Mouse (Mus musculus) intestine, postnatal 0 days (tissue): Measurements from ENCODE around the gene Bend4. TPM values are rescaled to one million over a fixed set of nuclear protein-coding genes. Genes with fewer than 3 reads are reported as not detected.

Source experiments
- ATAC-seq: fragments of 200-750 bp; cut with Nextera tagmentation; 2 replicates; pipeline ENCODE4 v1.8.0; 2017; ENCODE audit warnings: mild to moderate bottlenecking, moderate TSS enrichment, moderate library complexity
- H3K27ac ChIP-seq: fragments of 300-500 bp; sonication (generic); 2 replicates; pipeline ENCODE4 v1.5.1; 2014; ENCODE audit warnings: mild to moderate bottlenecking, low read depth, low read length, moderate library complexity
- H3K27me3 ChIP-seq: fragments of 300-500 bp; sonication (generic); replicated peaks from 2 replicates; pipeline ENCODE4 v1.6.1; 2014; ENCODE audit warnings: low read length, mixed read lengths; ENCODE audit not compliant: control insufficient read depth, insufficient read depth
- H3K36me3 ChIP-seq: fragments of 300-500 bp; sonication (generic); 2 replicates; pipeline ENCODE4 v1.6.1; 2014; ENCODE audit warnings: mild to moderate bottlenecking, moderate library complexity; ENCODE audit not compliant: control insufficient read depth, insufficient read depth
- H3K4me1 ChIP-seq: fragments of 300-500 bp; sonication (generic); replicated peaks from 2 replicates; pipeline ENCODE4 v1.6.1; 2014; ENCODE audit warnings: antibody characterized with exemption, low read length, mixed read lengths; ENCODE audit not compliant: control insufficient read depth, insufficient read depth
- H3K4me2 ChIP-seq: fragments of 300-500 bp; sonication (generic); replicated peaks from 2 replicates; pipeline ENCODE4 v1.6.1; 2014; ENCODE audit warnings: low read depth, mild to moderate bottlenecking, moderate library complexity
- H3K4me3 ChIP-seq: fragments of 300-500 bp; sonication (generic); 2 replicates; pipeline ENCODE4 v1.5.1; 2014; ENCODE audit warnings: low read depth, low read length
- H3K9ac ChIP-seq: fragments of 300-500 bp; sonication (generic); 2 replicates; pipeline ENCODE4 v1.6.1; 2014; ENCODE audit warnings: mild to moderate bottlenecking, low read depth, low read length
- H3K9me3 ChIP-seq: fragments of 300-500 bp; sonication (generic); 2 replicates; pipeline ENCODE4 v1.6.1; 2016; ENCODE audit warnings: mixed run types; ENCODE audit not compliant: control insufficient read depth
- CTCF ChIP-seq: sonication (generic); IDR thresholded peaks from 2 replicates; pipeline ENCODE4 v1.5.1; 2016; ENCODE audit warnings: low read depth, mild to moderate bottlenecking, control low read depth, antibody characterized with exemption, moderate library complexity
- WGBS: fragments of 180-500 bp; shearing (Covaris S2); extraction: QIAGEN DNeasy Blood & Tissue Kit; methylation state at CpG from one replicate; pipeline ENCODE4 v1.1.7; 2014; 5-methylcytosine and 5-hydroxymethylcytosine counted together
- polyA plus RNA-seq: library from polyadenylated mRNA; unstranded; fragments of >200 nt; fragmentation: Nextera tagmentation; extraction: Ambion mirVana; gene quantifications from 2 replicates; pipeline ENCODE4 v1.2.1, GENCODE M21; 2015

The Bend4 gene
- polyA plus RNA-seq, 1 experiment from 2014 or later, result 4.9 TPM

GRCm38 (mm10) chr5:67462331-67462730 is 34.2 kb upstream of the Bend4 start:
- Histone ChIP-seq H3K4me3 (no peak overlapping the region), H3K36me3 (no peaks in the 10 kb centered on the region), H3K4me1 (no peaks in the 10 kb centered on the region), H3K9ac (no peak overlapping the region), H3K9me3 (no peaks in the 10 kb centered on the region), H3K27me3 (no peaks in the 10 kb centered on the region), H3K4me2 (no peak overlapping the region), H3K27ac (no peak overlapping the region)
- no peak for TF ChIP-seq CTCF
- ATAC-seq, result no peak
- 74% methylated on average over 4 of the region's 4 CpGs for WGBS

GRCm38 (mm10) chr5:67456841-67457240 is 28.7 kb upstream of the Bend4 start:
- no peak for ATAC-seq
- no peak overlapping the region for H3K4me2 ChIP-seq
- H3K9me3 ChIP-seq, result no peaks in the 10 kb centered on the region
- H3K9ac ChIP-seq, result no peak overlapping the region
- no peak for TF ChIP-seq CTCF
- H3K27ac ChIP-seq, result no peak overlapping the region
- H3K4me3 ChIP-seq, result no peak overlapping the region
- H3K27me3 ChIP-seq, result no peaks in the 10 kb centered on the region
- no peaks in the 10 kb centered on the region for H3K4me1 ChIP-seq
- WGBS, result 83% methylated on average over 4 of the region's 4 CpGs
- H3K36me3 ChIP-seq, result no peaks in the 10 kb centered on the region

- H3K36me3 ChIP-seq, result no peaks in the 10 kb centered on the region
- H3K4me3 ChIP-seq, result no peak overlapping the region
- WGBS, result 80% methylated on average over 1 of the region's 1 CpGs
- H3K4me1 ChIP-seq, result no peaks in the 10 kb centered on the region
- no peak overlapping the region for H3K27ac ChIP-seq
- H3K9me3 ChIP-seq, result no peaks in the 10 kb centered on the region
- no peak for TF ChIP-seq CTCF
- H3K27me3 ChIP-seq, result no peaks in the 10 kb centered on the region
- H3K9ac ChIP-seq, result no peak overlapping the region
- ATAC-seq, result 0 out of 2 replicates have a peak, but pooled peaks have one; percentile 38
- no peak overlapping the region for H3K4me2 ChIP-seq
These were observed 26.2 kb upstream of the Bend4 start for GRCm38 (mm10) chr5:67454282-67454681.

GRCm38 (mm10) chr5:67449957-67450630 is 22.0 kb upstream of the Bend4 start:
- ATAC-seq, result no peak
- no peaks in the 10 kb centered on the region for H3K9me3 ChIP-seq
- no peak for TF ChIP-seq CTCF
- H3K36me3 ChIP-seq, result no peaks in the 10 kb centered on the region
- 0 out of 2 replicates have a peak overlapping the region, but pooled peaks have one; percentile 6 for H3K4me2 ChIP-seq
- 73% methylated on average over 21 of the region's 21 CpGs for WGBS
- no peak overlapping the region for H3K27ac ChIP-seq
- H3K4me1 ChIP-seq, result no peaks in the 10 kb centered on the region
- H3K9ac ChIP-seq, result no peak overlapping the region
- H3K27me3 ChIP-seq, result no peaks in the 10 kb centered on the region
- no peak overlapping the region; the same call in 1 of the 2 replicates for H3K4me3 ChIP-seq

- no peak for TF ChIP-seq CTCF
- no peak for ATAC-seq
- Histone ChIP-seq H3K4me3 (no peak overlapping the region), H3K27ac (no peak overlapping the region), H3K4me1 (no peaks in the 10 kb centered on the region), H3K36me3 (no peaks in the 10 kb centered on the region), H3K4me2 (no peak overlapping the region), H3K9ac (no peak overlapping the region), H3K9me3 (no peaks in the 10 kb centered on the region), H3K27me3 (no peaks in the 10 kb centered on the region)
- WGBS, result 60% methylated on average over 2 of the region's 2 CpGs
These were observed 18.4 kb upstream of the Bend4 start for GRCm38 (mm10) chr5:67446526-67446925.

- WGBS, result 40% methylated on average over 17 of the region's 17 CpGs
- no peaks in the 10 kb centered on the region for H3K36me3 ChIP-seq
- no peak for ATAC-seq
- no peak overlapping the region for H3K4me3 ChIP-seq
- no peaks in the 10 kb centered on the region for H3K9me3 ChIP-seq
- H3K9ac ChIP-seq, result no peak overlapping the region
- H3K27me3 ChIP-seq, result no peaks in the 10 kb centered on the region
- no peaks in the 10 kb centered on the region for H3K4me1 ChIP-seq
- no peak overlapping the region for H3K4me2 ChIP-seq
- TF ChIP-seq CTCF, result no peak
- H3K27ac ChIP-seq, result no peak overlapping the region
These were observed 16.3 kb upstream of the Bend4 start for GRCm38 (mm10) chr5:67444217-67445050.
